Mouse (Mus musculus): ENCODE measurements around the gene Bdkrb2. TPM values are rescaled to one million over a fixed set of nuclear protein-coding genes. Genes with fewer than 3 reads are reported as not detected.

Bdkrb2 gene
- not detected in 2 replicates for total RNA-seq (2023)

GRCm38 (mm10) chr12:105562936-105563680 lies at the start of gene Bdkrb2:
Bdkrb2 (plus strand) TSS chr12:105563226.

GRCm38 (mm10) chr12:105602581-105603210 lies 39.7 kb downstream of the Bdkrb2 start, which contains the start of gene Bdkrb1:
Bdkrb1 (plus strand) TSS chr12:105603085.

Other genes starting within 250 kb of the Bdkrb2 start
- not detected in 2 replicates for gene Tunar, start 229.4 kb upstream of the Bdkrb2 start, total RNA-seq (2023)
- gene D430019H16Rik, start 109.4 kb upstream of the Bdkrb2 start, total RNA-seq (2023): not detected in 2 replicates
- gene Bdkrb1, start 39.9 kb downstream of the Bdkrb2 start, total RNA-seq (2023): not detected in 2 replicates
- 10.3 and 10.7 TPM in 2 replicates for gene Gskip, start 121.6 kb downstream of the Bdkrb2 start, total RNA-seq (2023)
- 16.8 and 20.2 TPM in 2 replicates for gene Atg2b, start 122.0 kb downstream of the Bdkrb2 start, total RNA-seq (2023)
- gene Ak7, start 142.8 kb downstream of the Bdkrb2 start, total RNA-seq (2023): not detected in 2 replicates
- 103 and 106 TPM in 2 replicates for gene Papola, start 221.5 kb downstream of the Bdkrb2 start, total RNA-seq (2023)

Data from neutrophil, adult 65 days (primary cell).